Mouse (Mus musculus) heart, embryonic 11.5 days (tissue): ENCODE results near the gene Ppfibp2. TPM values are rescaled to one million over a fixed set of nuclear protein-coding genes. Genes with fewer than 3 reads are reported as not detected.

ENCODE experiments used
- ATAC-seq: fragments of 200-750 bp; cut with Nextera tagmentation; replicated peaks from 2 replicates; pipeline ENCODE4 v1.8.0; 2017; ENCODE audit warnings: moderate library complexity; ENCODE audit not compliant: insufficient number of reproducible peaks, low FRiP score, low TSS enrichment
- H3K27ac ChIP-seq: fragments of 300-500 bp; sonication (generic); 2 replicates; pipeline ENCODE4 v1.5.1; 2014; ENCODE audit warnings: mild to moderate bottlenecking, low read depth, low read length
- H3K27me3 ChIP-seq: fragments of 300-500 bp; sonication (generic); 2 replicates; pipeline ENCODE4 v1.6.1; 2014; ENCODE audit warnings: mild to moderate bottlenecking, low read length, mixed read lengths; ENCODE audit not compliant: control insufficient read depth, insufficient read depth
- H3K36me3 ChIP-seq: fragments of 300-500 bp; sonication (generic); 2 replicates; pipeline ENCODE4 v1.6.1; 2014; ENCODE audit warnings: mild to moderate bottlenecking, low read length, moderate library complexity, mixed read lengths; ENCODE audit not compliant: control insufficient read depth, insufficient read depth
- H3K4me1 ChIP-seq: fragments of 300-500 bp; sonication (generic); 2 replicates; pipeline ENCODE4 v1.6.1; 2014; ENCODE audit warnings: low read length; ENCODE audit not compliant: control insufficient read depth, insufficient read depth
- H3K4me2 ChIP-seq: fragments of 300-500 bp; sonication (generic); 2 replicates; pipeline ENCODE4 v1.6.1; 2014; ENCODE audit warnings: mild to moderate bottlenecking, moderate library complexity
- H3K4me3 ChIP-seq: fragments of 300-500 bp; sonication (generic); 2 replicates; pipeline ENCODE4 v1.5.1; 2014; ENCODE audit warnings: low read depth, low read length
- H3K9ac ChIP-seq: fragments of 300-500 bp; sonication (generic); 2 replicates; pipeline ENCODE4 v1.6.1; 2014; ENCODE audit warnings: mild to moderate bottlenecking, low read depth, low read length, moderate library complexity
- H3K9me3 ChIP-seq: fragments of 300-500 bp; sonication (generic); replicated peaks from 2 replicates; pipeline ENCODE4 v1.6.1; 2016; ENCODE audit warnings: low read length; ENCODE audit not compliant: control insufficient read depth
- WGBS: fragments of 180-500 bp; shearing (Covaris S2); extraction: QIAGEN DNeasy Blood & Tissue Kit; methylation state at CpG from one replicate; pipeline ENCODE4 v1.1.7; 2014; ENCODE audit not compliant: insufficient replicate concordance; 5-methylcytosine and 5-hydroxymethylcytosine counted together
- polyA plus RNA-seq: library from polyadenylated mRNA; unstranded; fragments of >200 nt; fragmentation: Nextera tagmentation; extraction: Ambion mirVana; gene quantifications from 2 replicates; pipeline ENCODE4 v1.2.1, GENCODE M21; 2014

Ppfibp2 gene
- polyA plus RNA-seq, 1 experiment from 2014 or later: 6.3 TPM

- no peaks in the 10 kb centered on the region for H3K4me1 ChIP-seq
- H3K27me3 ChIP-seq: no peaks in the 10 kb centered on the region
- no peak for ATAC-seq
- no peak overlapping the region for H3K4me2 ChIP-seq
- H3K9ac ChIP-seq: no peak overlapping the region
- H3K36me3 ChIP-seq: no peaks in the 10 kb centered on the region
- 48% methylated on average over 5 of the region's 5 CpGs for WGBS
- no peak overlapping the region for H3K27ac ChIP-seq
- H3K9me3 ChIP-seq: no peaks in the 10 kb centered on the region
- no peak overlapping the region for H3K4me3 ChIP-seq
These were observed 5.6 kb downstream of the Ppfibp2 start for GRCm38 (mm10) chr7:107600651-107601050.

- Histone ChIP-seq H3K4me3 (no peak overlapping the region), H3K4me1 (no peaks in the 10 kb centered on the region), H3K36me3 (no peaks in the 10 kb centered on the region), H3K9me3 (no peaks in the 10 kb centered on the region), H3K27ac (no peak overlapping the region), H3K4me2 (no peak overlapping the region), H3K9ac (no peak overlapping the region), H3K27me3 (no peaks in the 10 kb centered on the region)
- no peak for ATAC-seq
- 83% methylated on average over 4 of the region's 4 CpGs for WGBS
These were observed 7.5 kb downstream of the Ppfibp2 start for GRCm38 (mm10) chr7:107602505-107602904.

- Histone ChIP-seq H3K9ac (no peak overlapping the region), H3K4me2 (no peak overlapping the region), H3K27me3 (no peaks in the 10 kb centered on the region), H3K27ac (no peak overlapping the region), H3K4me1 (no peaks in the 10 kb centered on the region), H3K36me3 (no peaks in the 10 kb centered on the region), H3K9me3 (no peaks in the 10 kb centered on the region), H3K4me3 (no peak overlapping the region)
- 91% methylated on average over 6 of the region's 6 CpGs for WGBS
- ATAC-seq: no peak
These were observed 7.9 kb downstream of the Ppfibp2 start for GRCm38 (mm10) chr7:107602913-107603312.

- Histone ChIP-seq H3K27me3 (no peaks in the 10 kb centered on the region), H3K27ac (no peak overlapping the region), H3K4me2 (no peak overlapping the region), H3K36me3 (no peaks in the 10 kb centered on the region), H3K9me3 (no peaks in the 10 kb centered on the region), H3K9ac (no peak overlapping the region), H3K4me1 (no peaks in the 10 kb centered on the region), H3K4me3 (no peak overlapping the region)
- ATAC-seq: no peak
- 84% methylated on average over 1 of the region's 1 CpGs for WGBS
These were observed 12.8 kb downstream of the Ppfibp2 start for GRCm38 (mm10) chr7:107607766-107608165.

GRCm38 (mm10) chr7:107609622-107610255, 14.7 kb downstream of the Ppfibp2 start:
- 82% methylated on average over 2 of the region's 2 CpGs for WGBS
- H3K9me3 ChIP-seq: no peaks in the 10 kb centered on the region
- no peak overlapping the region for H3K4me2 ChIP-seq
- H3K27ac ChIP-seq: no peak overlapping the region
- H3K4me1 ChIP-seq: no peaks in the 10 kb centered on the region
- no peak for ATAC-seq
- no peaks in the 10 kb centered on the region for H3K27me3 ChIP-seq
- no peak overlapping the region for H3K4me3 ChIP-seq
- no peak overlapping the region for H3K9ac ChIP-seq
- H3K36me3 ChIP-seq: no peaks in the 10 kb centered on the region

GRCm38 (mm10) chr7:107610880-107611279, 15.9 kb downstream of the Ppfibp2 start:
- H3K9me3 ChIP-seq: no peaks in the 10 kb centered on the region
- WGBS: 71% methylated on average over 5 of the region's 5 CpGs
- no peaks in the 10 kb centered on the region for H3K4me1 ChIP-seq
- H3K27me3 ChIP-seq: no peaks in the 10 kb centered on the region
- H3K9ac ChIP-seq: no peak overlapping the region
- H3K36me3 ChIP-seq: no peaks in the 10 kb centered on the region
- ATAC-seq: no peak
- no peak overlapping the region for H3K27ac ChIP-seq
- no peak overlapping the region for H3K4me3 ChIP-seq
- H3K4me2 ChIP-seq: no peak overlapping the region

GRCm38 (mm10) chr7:107618028-107618992, 23.3 kb downstream of the Ppfibp2 start:
- H3K4me1 ChIP-seq: no peaks in the 10 kb centered on the region
- H3K4me3 ChIP-seq: no peak overlapping the region
- no peaks in the 10 kb centered on the region for H3K27me3 ChIP-seq
- H3K4me2 ChIP-seq: no peak overlapping the region
- no peaks in the 10 kb centered on the region for H3K36me3 ChIP-seq
- no peak overlapping the region for H3K9ac ChIP-seq
- H3K9me3 ChIP-seq: no peaks in the 10 kb centered on the region
- ATAC-seq: no peak
- H3K27ac ChIP-seq: no peak overlapping the region
- WGBS: 38% methylated on average over 10 of the region's 11 CpGs

- no peak overlapping the region for H3K9ac ChIP-seq
- no peaks in the 10 kb centered on the region for H3K9me3 ChIP-seq
- H3K27me3 ChIP-seq: no peaks in the 10 kb centered on the region
- no peaks in the 10 kb centered on the region for H3K4me1 ChIP-seq
- no peak overlapping the region for H3K4me2 ChIP-seq
- ATAC-seq: no peak
- no peak overlapping the region for H3K27ac ChIP-seq
- 61% methylated on average over 4 of the region's 4 CpGs for WGBS
- no peak overlapping the region for H3K4me3 ChIP-seq
- no peaks in the 10 kb centered on the region for H3K36me3 ChIP-seq
These were observed 24.2 kb downstream of the Ppfibp2 start for GRCm38 (mm10) chr7:107619225-107619624.
